In genomic region chr11:79689916-79690315, GRCm38 (mm10) we compare ENCODE assay signal across 19 mouse cellular contexts.
A peak's percentile ranks its signal among the peaks of the same experiment; 100 is the strongest.
DNase-seq lines count a peak whose midpoint lies in the region; ATAC-seq and TF ChIP-seq lines count a peak whose summit lies in the region.
"Had no signal": no experiment of that assay in that cellular context is flagged by ENCODE, and none has a peak within 500 bp of the region (broad histone marks: within the 10 kb centered on the region; RNA-seq: fewer than 3 reads in every experiment).

No protein-coding gene starts in this region.

- no peak for ATAC-seq in intestine, postnatal 0 days
- ATAC-seq in intestine, embryonic 15.5 days = no peak
- ATAC-seq in lung, postnatal 0 days = no peak
- ATAC-seq: midbrain, embryonic 16.5 days had no signal

- H3K9me3 ChIP-seq in intestine, postnatal 0 days (ENCODE audit: control insufficient read depth) = no peaks in the 10 kb centered on the region
- no peaks in the 10 kb centered on the region for H3K9me3 ChIP-seq in intestine, embryonic 15.5 days
- H3K9me3 ChIP-seq in lung, postnatal 0 days (ENCODE audit: low read length) = no peaks in the 10 kb centered on the region
- no peaks in the 10 kb centered on the region for H3K9me3 ChIP-seq in CH12.LX (replicated peaks; ENCODE audit: low read length)
- H3K9me3 ChIP-seq: heart, embryonic 10.5 days; hindbrain, embryonic 15.5 days; stomach, embryonic 15.5 days had no signal

- dilution Hi-C loops in CH12.LX (cut with MboI; ENCODE audit: extremely low pct_ligation_motif_present, extremely low pct_unique_long_range_greater_than_20kb, low sequenced_read_pairs) = no loop called here

- H3K79me2 ChIP-seq in CH12.LX (replicated peaks; ENCODE audit: control insufficient read depth, extremely low read depth, insufficient read depth, poor library complexity, severe bottlenecking) = no peaks in the 10 kb centered on the region

- H3K27me3 ChIP-seq in intestine, postnatal 0 days (replicated peaks; ENCODE audit: control insufficient read depth, insufficient read depth, low read length) = no peaks in the 10 kb centered on the region
- no peaks in the 10 kb centered on the region for H3K27me3 ChIP-seq in intestine, embryonic 15.5 days (replicated peaks)
- H3K27me3 ChIP-seq in lung, postnatal 0 days (replicated peaks; ENCODE audit: insufficient read depth, low read length) = no peaks in the 10 kb centered on the region
- no peaks in the 10 kb centered on the region for H3K27me3 ChIP-seq in CH12.LX (replicated peaks)
- H3K27me3 ChIP-seq: hindbrain, embryonic 15.5 days; stomach, embryonic 15.5 days had no signal

- no peak overlapping the region for H3K9ac ChIP-seq in intestine, postnatal 0 days (ENCODE audit: low read depth, low read length)
- no peak overlapping the region for H3K9ac ChIP-seq in intestine, embryonic 15.5 days
- no peak overlapping the region for H3K9ac ChIP-seq in lung, postnatal 0 days (replicated peaks; ENCODE audit: low read depth)
- no peak overlapping the region for H3K9ac ChIP-seq in CH12.LX (ENCODE audit: insufficient read depth, low read depth)
- H3K9ac ChIP-seq: hindbrain, embryonic 15.5 days; stomach, embryonic 15.5 days had no signal

- WGBS in intestine, postnatal 0 days = 79% methylated on average over 1 of the region's 1 CpGs
- whole genome bisulfite sequencing in intestine, embryonic 15.5 days = 75% methylated on average over 1 of the region's 1 CpGs
- 82% methylated on average over 1 of the region's 1 CpGs for WGBS in lung, postnatal 0 days

- TF ChIP-seq EP300 in lung, postnatal 0 days (IDR thresholded peaks at IDR 0.05) = no peak
- TF ChIP-seq EP300 in CH12.LX (IDR thresholded peaks at IDR 0.05; ENCODE audit: low read length) = no peak

- no peak for DNase-seq in lung, postnatal 0 days (ENCODE audit: low spot score)
- DNase-seq in lung, postnatal 25 days (ENCODE audit: low spot score) = no peak
- DNase-seq in CH12.LX (ENCODE audit: extremely low read depth) (no peak), R1 (ENCODE audit: low read depth, low spot score) (peak; percentile 64)
- no peak for DNase-seq in c-Kit-positive CD71-positive TER-119-positive erythroid progenitor cells, embryonic 14.5 days (ENCODE audit: low spot score)
- DNase-seq in retina, postnatal 1 day = no peak
- DNase-seq: adrenal gland, postnatal 14 days; cerebellum, adult 9-11 months; kidney, adult 11 months; lung, adult 18-20 months; lung, postnatal 4 days; right cerebral cortex, adult 18-20 months; thymus, adult 2 months had no signal

- TF ChIP-seq POLR2A in CH12.LX (IDR thresholded peaks at IDR 0.05; ENCODE audit: low read depth, low read length) = no peak

- no peak overlapping the region for H3K27ac ChIP-seq in intestine, postnatal 0 days (ENCODE audit: low read depth, low read length)
- no peak overlapping the region for H3K27ac ChIP-seq in intestine, embryonic 15.5 days
- no peak overlapping the region for H3K27ac ChIP-seq in lung, postnatal 0 days (ENCODE audit: low read length)
- no peak overlapping the region for H3K27ac ChIP-seq in CH12.LX (ENCODE audit: insufficient read depth, low read depth)
- H3K27ac ChIP-seq: heart, embryonic 10.5 days; hindbrain, embryonic 15.5 days; stomach, embryonic 15.5 days had no signal

- TF ChIP-seq RAD21 in CH12.LX (IDR thresholded peaks at IDR 0.05; ENCODE audit: low read depth, low read length) = peak; percentile 28

- H3K4me2 ChIP-seq in intestine, postnatal 0 days (replicated peaks; ENCODE audit: low read depth) = no peak overlapping the region
- no peak overlapping the region for H3K4me2 ChIP-seq in intestine, embryonic 15.5 days (replicated peaks)
- no peak overlapping the region for H3K4me2 ChIP-seq in lung, postnatal 0 days (replicated peaks; ENCODE audit: low read depth, low read length)
- no peak overlapping the region for H3K4me2 ChIP-seq in CH12.LX (ENCODE audit: insufficient read depth, low read depth, poor library complexity, severe bottlenecking)
- H3K4me2 ChIP-seq: hindbrain, embryonic 15.5 days; stomach, embryonic 15.5 days had no signal

- H3K4me1 ChIP-seq in intestine, postnatal 0 days (replicated peaks; ENCODE audit: control insufficient read depth, insufficient read depth, low read length) = no peaks in the 10 kb centered on the region
- H3K4me1 ChIP-seq in intestine, embryonic 15.5 days (replicated peaks) = no peaks in the 10 kb centered on the region
- no peaks in the 10 kb centered on the region for H3K4me1 ChIP-seq in lung, postnatal 0 days (ENCODE audit: insufficient read depth, low read depth, low read length)
- peaks cover 8 to 22% of the 10 kb centered on the region in 2 experiments for H3K4me1 ChIP-seq in CH12.LX (ENCODE audit: control insufficient read depth in 1 of 2, insufficient read depth in 2 of 2)
- H3K4me1 ChIP-seq: stomach, embryonic 15.5 days had no signal

- H3K36me3 ChIP-seq in intestine, postnatal 0 days (ENCODE audit: control insufficient read depth, insufficient read depth) = no peaks in the 10 kb centered on the region; the same call in 1 of the 2 replicates
- no peaks in the 10 kb centered on the region for H3K36me3 ChIP-seq in intestine, embryonic 15.5 days
- H3K36me3 ChIP-seq in lung, postnatal 0 days (ENCODE audit: insufficient read depth, low read length) = no peaks in the 10 kb centered on the region
- H3K36me3 ChIP-seq in CH12.LX (replicated peaks in 1 of 2; ENCODE audit: control insufficient read depth in 1 of 2, insufficient read depth in 1 of 2, low read length in 1 of 2) = peaks cover 68 to 90% of the 10 kb centered on the region in 2 experiments

- peak; percentile 40 for TF ChIP-seq CTCF in intestine, postnatal 0 days (IDR thresholded peaks at IDR 0.05; ENCODE audit: low read depth)
- TF ChIP-seq CTCF in lung, postnatal 0 days (IDR thresholded peaks at IDR 0.05) = peak; percentile 36
- TF ChIP-seq CTCF in CH12.LX (conservative IDR thresholded peaks at IDR 0.05 in 1 of 2, IDR thresholded peaks at IDR 0.05 in 1 of 2; ENCODE audit: low read depth in 2 of 2, low read length in 2 of 2) = peak in 1 of 2 experiments; percentile 73; a peak in 2 of 4 replicates

- in situ Hi-C loops in CH12.LX (cut with MboI; ENCODE audit: low pct_ligation_motif_present, low pct_unique_long_range_greater_than_20kb, low sequenced_read_pairs) = loop anchor here (5.0 kb wide), 1 partner anchor 108 kb away; no protein-coding TSS in a partner anchor

- no peak overlapping the region for H3K4me3 ChIP-seq in intestine, postnatal 0 days (ENCODE audit: low read depth, low read length)
- H3K4me3 ChIP-seq in intestine, embryonic 15.5 days (replicated peaks) = no peak overlapping the region
- no peak overlapping the region for H3K4me3 ChIP-seq in lung, postnatal 0 days (ENCODE audit: low read depth, low read length)
- H3K4me3 ChIP-seq in CH12.LX (replicated peaks in 1 of 3; ENCODE audit: low read depth in 2 of 3, low read length in 2 of 3, poor library complexity in 1 of 3) = no peak overlapping the region
- H3K4me3 ChIP-seq: heart, embryonic 10.5 days; hindbrain, embryonic 15.5 days; stomach, embryonic 15.5 days had no signal

TF ChIP-seq in CH12.LX, 34 proteins besides CTCF, POLR2A, EP300 and RAD21:
- TF ChIP-seq IRF4 (IDR thresholded peaks at IDR 0.05; ENCODE audit: low read depth, low read length) = no peak
- TF ChIP-seq SMC3 (IDR thresholded peaks at IDR 0.05; ENCODE audit: low read depth, low read length) = peak; percentile 44
- no peak for TF ChIP-seq TBP (conservative IDR thresholded peaks at IDR 0.05; ENCODE audit: low read depth, low read length)
